ENCODE assay signal across 31 mouse cellular contexts in genomic region chr17:26742581-26742980, GRCm38 (mm10).
"Had no signal": no experiment of that assay in that cellular context is flagged by ENCODE, and none has a peak within 500 bp of the region (broad histone marks: within the 10 kb centered on the region; RNA-seq: fewer than 3 reads in every experiment).

No protein-coding gene starts in this region.

- H3K4me1 ChIP-seq: heart, embryonic 12.5 days; heart, embryonic 13.5 days; heart, embryonic 15.5 days; hindbrain, embryonic 10.5 days; hindbrain, embryonic 12.5 days; hindbrain, embryonic 13.5 days; hindbrain, embryonic 15.5 days; intestine, embryonic 15.5 days; kidney, embryonic 15.5 days had no signal

- H3K4me3 ChIP-seq: heart, embryonic 12.5 days; heart, embryonic 13.5 days; heart, embryonic 15.5 days; hindbrain, embryonic 10.5 days; hindbrain, embryonic 12.5 days; hindbrain, embryonic 13.5 days; hindbrain, embryonic 15.5 days; intestine, embryonic 15.5 days; kidney, embryonic 15.5 days; layer of hippocampus, adult 2 months; left cerebral cortex, adult 2 months had no signal

- H3K4me2 ChIP-seq: heart, embryonic 11.5 days; heart, embryonic 12.5 days; heart, embryonic 13.5 days; heart, embryonic 15.5 days; hindbrain, embryonic 12.5 days; hindbrain, embryonic 13.5 days; hindbrain, embryonic 14.5 days; hindbrain, embryonic 15.5 days; intestine, embryonic 15.5 days; kidney, embryonic 15.5 days had no signal

- H3K36me3 ChIP-seq: intestine, embryonic 15.5 days had no signal

- H3K9me3 ChIP-seq: heart, embryonic 12.5 days; heart, embryonic 13.5 days; heart, embryonic 15.5 days; hindbrain, embryonic 10.5 days; hindbrain, embryonic 12.5 days; hindbrain, embryonic 13.5 days; hindbrain, embryonic 15.5 days; intestine, embryonic 15.5 days; kidney, embryonic 15.5 days had no signal

- H3K9ac ChIP-seq: heart, embryonic 12.5 days; heart, embryonic 13.5 days; heart, embryonic 15.5 days; hindbrain, embryonic 12.5 days; hindbrain, embryonic 13.5 days; hindbrain, embryonic 14.5 days; hindbrain, embryonic 15.5 days; intestine, embryonic 15.5 days; kidney, embryonic 15.5 days had no signal

- DNase-seq: heart, postnatal 10 days; heart, postnatal 14 days; heart, postnatal 36 days; heart, postnatal 4 days; kidney, adult 11 months; kidney, adult 18-20 months; kidney, adult 2 months; kidney, adult 8-10 months; kidney, adult 9 months; kidney, postnatal 10 days; kidney, postnatal 14 days; kidney, postnatal 25 days; kidney, postnatal 36 days; kidney, postnatal 4 days; layer of hippocampus, adult 9-11 months; layer of hippocampus, postnatal 36 days had no signal

- H3K27ac ChIP-seq: heart, embryonic 13.5 days; heart, embryonic 15.5 days; hindbrain, embryonic 10.5 days; hindbrain, embryonic 12.5 days; hindbrain, embryonic 13.5 days; hindbrain, embryonic 14.5 days; hindbrain, embryonic 15.5 days; hindbrain, postnatal 0 days; intestine, embryonic 15.5 days; kidney, embryonic 15.5 days; kidney, postnatal 0 days; layer of hippocampus, adult 2 months; left cerebral cortex, adult 2 months had no signal

- H3K27me3 ChIP-seq: heart, embryonic 12.5 days; heart, embryonic 13.5 days; heart, embryonic 15.5 days; hindbrain, embryonic 12.5 days; hindbrain, embryonic 13.5 days; hindbrain, embryonic 15.5 days; intestine, embryonic 15.5 days; kidney, embryonic 15.5 days had no signal
